Mouse (Mus musculus): Measurements from ENCODE around the gene Hras. TPM values are rescaled to one million over a fixed set of nuclear protein-coding genes. Genes with fewer than 3 reads are reported as not detected.

Gene Hras
- polyA plus RNA-seq, 1 experiment from 2014 or later = 126 TPM

DNA sequence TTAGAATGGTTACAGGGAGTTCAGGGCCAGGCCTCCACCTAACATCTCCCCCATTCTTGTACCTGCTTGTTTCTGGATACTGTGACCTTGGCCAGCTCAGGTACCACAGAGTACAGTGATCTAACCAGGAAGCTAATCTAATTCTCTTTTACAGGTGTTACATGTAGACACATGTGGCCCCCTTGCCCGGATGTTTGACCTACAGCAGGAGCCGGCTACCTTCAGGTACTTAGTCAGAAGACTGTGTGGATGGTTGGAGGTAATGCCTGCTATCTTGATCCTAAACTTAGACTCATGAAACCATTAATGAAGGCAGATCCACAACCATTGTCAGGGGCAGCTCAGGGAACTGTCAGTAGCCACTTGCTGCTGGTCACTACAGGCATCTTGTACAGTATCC is 1.9 kb upstream of the Hras start:
- Histone ChIP-seq H3K4me2 (replicated peaks; ENCODE audit: low read depth, low read length) (no peak overlapping the region), H3K4me1 (ENCODE audit: insufficient read depth, low read depth, low read length) (peaks cover 14% of the 10 kb centered on the region; the same call in 1 of the 2 replicates), H3K9me3 (ENCODE audit: low read length) (no peaks in the 10 kb centered on the region), H3K27ac (ENCODE audit: low read length) (no peak overlapping the region), H3K4me3 (ENCODE audit: low read depth, low read length) (no peak overlapping the region), H3K9ac (replicated peaks; ENCODE audit: low read depth) (no peak overlapping the region), H3K27me3 (replicated peaks; ENCODE audit: insufficient read depth, low read length) (no peaks in the 10 kb centered on the region), H3K36me3 (ENCODE audit: insufficient read depth, low read length) (peaks cover 13% of the 10 kb centered on the region; the same call in 1 of the 2 replicates)
- WGBS = 92% methylated on average over 2 of the region's 2 CpGs
- TF ChIP-seq EP300 (IDR thresholded peaks at IDR 0.05) (no peak), CTCF (IDR thresholded peaks at IDR 0.05) (no peak)
- DNase-seq (ENCODE audit: low spot score) (no peak), ATAC-seq (no peak)

DNA sequence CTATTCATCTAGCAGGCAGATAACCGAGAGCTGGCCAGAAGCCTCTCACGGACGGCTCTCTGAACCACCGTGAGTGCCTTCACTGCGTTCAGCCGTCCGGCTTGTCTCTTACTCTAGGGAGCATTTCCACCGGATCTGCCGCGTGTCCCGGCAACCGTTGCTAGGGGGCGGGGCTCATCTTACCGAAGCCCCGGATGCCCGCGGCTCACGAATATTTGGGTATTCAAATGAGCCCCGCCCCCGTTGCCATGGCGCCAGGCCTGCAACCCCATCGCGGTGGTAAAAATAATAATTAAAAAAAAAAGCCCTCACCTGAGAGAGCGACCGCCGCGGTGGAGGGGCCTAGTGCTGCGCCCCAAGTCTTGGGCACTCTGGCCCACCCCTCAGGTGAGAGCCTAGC is 1.0 kb upstream of the Hras start:
- Histone ChIP-seq H3K9ac (replicated peaks; ENCODE audit: low read depth) (peak overlapping the region; percentile 34; the same call in 1 of the 2 replicates), H3K27ac (ENCODE audit: low read length) (peak overlapping the region; percentile 71; the same call in 1 of the 2 replicates), H3K4me1 (ENCODE audit: insufficient read depth, low read depth, low read length) (peaks cover 14% of the 10 kb centered on the region; the same call in 1 of the 2 replicates), H3K4me2 (replicated peaks; ENCODE audit: low read depth, low read length) (peak overlapping the region; percentile 93), H3K9me3 (ENCODE audit: low read length) (no peaks in the 10 kb centered on the region), H3K36me3 (ENCODE audit: insufficient read depth, low read length) (peaks cover 22% of the 10 kb centered on the region), H3K27me3 (replicated peaks; ENCODE audit: insufficient read depth, low read length) (no peaks in the 10 kb centered on the region), H3K4me3 (ENCODE audit: low read depth, low read length) (peak overlapping the region; percentile 90)
- TF ChIP-seq EP300 (IDR thresholded peaks at IDR 0.05) = no peak
- ATAC-seq (0 out of 2 replicates have a peak, but pooled peaks have one; percentile 8), DNase-seq (ENCODE audit: low spot score) (peak; percentile 83)
- WGBS = under 1% methylated on average over 28 of the region's 28 CpGs

DNA sequence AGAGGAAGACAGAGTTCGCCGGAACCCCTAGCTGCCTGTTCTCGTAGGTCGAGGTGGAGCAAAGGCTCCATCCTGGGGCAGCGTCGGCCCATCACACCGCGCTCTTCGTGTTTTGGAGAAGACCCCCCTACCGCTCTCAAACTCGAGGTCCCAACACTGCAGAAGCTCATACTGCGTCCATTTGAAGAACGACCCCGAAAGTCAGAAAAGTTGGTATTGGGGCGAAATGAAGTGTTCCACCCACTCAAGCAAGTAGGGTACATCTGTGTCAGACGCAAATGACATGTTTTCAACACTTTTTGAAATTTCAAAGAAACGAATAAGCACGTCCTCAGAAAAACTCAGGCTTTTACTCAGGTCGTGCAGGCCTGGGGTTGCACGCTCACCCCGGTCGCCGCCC is 604 bp upstream of the Hras start:
- Histone ChIP-seq H3K9me3 (ENCODE audit: low read length) (no peaks in the 10 kb centered on the region), H3K36me3 (ENCODE audit: insufficient read depth, low read length) (peaks cover 26% of the 10 kb centered on the region), H3K4me2 (replicated peaks; ENCODE audit: low read depth, low read length) (peak overlapping the region; percentile 93), H3K4me3 (ENCODE audit: low read depth, low read length) (peak overlapping the region; percentile 90), H3K4me1 (ENCODE audit: insufficient read depth, low read depth, low read length) (peaks cover 14% of the 10 kb centered on the region; the same call in 1 of the 2 replicates), H3K27ac (ENCODE audit: low read length) (peak overlapping the region; percentile 71; the same call in 1 of the 2 replicates), H3K27me3 (replicated peaks; ENCODE audit: insufficient read depth, low read length) (no peaks in the 10 kb centered on the region), H3K9ac (replicated peaks; ENCODE audit: low read depth) (peak overlapping the region; percentile 34; the same call in 1 of the 2 replicates)
- under 1% methylated on average over 23 of the region's 23 CpGs for WGBS
- no peak for TF ChIP-seq EP300 (IDR thresholded peaks at IDR 0.05)
- TF ChIP-seq CTCF (IDR thresholded peaks at IDR 0.05) = no peak
- ATAC-seq (no peak), DNase-seq (ENCODE audit: low spot score) (no peak)

DNA sequence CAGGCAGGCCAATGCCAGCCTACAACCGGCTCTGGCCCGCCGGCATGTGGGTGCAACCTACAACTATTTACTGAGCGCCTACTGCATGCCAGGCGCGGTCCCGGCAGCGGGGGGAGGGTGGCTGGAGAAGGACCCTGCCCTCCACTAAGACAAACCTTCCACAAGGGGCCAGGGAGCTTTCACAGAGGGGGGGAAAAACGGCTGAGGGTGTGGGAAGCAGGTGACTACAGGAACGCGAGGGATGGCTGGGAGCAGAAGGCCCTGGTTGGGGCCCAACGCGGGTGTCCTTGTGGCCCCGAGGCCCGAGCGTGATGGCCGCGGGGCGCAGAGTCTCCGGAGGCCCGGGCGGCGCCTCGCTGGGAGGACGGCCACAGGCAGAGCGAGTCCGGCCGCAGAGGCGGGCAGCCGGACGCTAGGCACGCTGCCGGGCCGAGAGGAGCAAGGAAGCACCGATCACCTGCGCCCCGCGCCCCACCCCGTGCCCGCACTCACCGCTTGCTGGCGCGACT is 403 bp downstream of the Hras start:
- ATAC-seq (peak; percentile 16), DNase-seq (ENCODE audit: low spot score) (peak; percentile 49)
- Histone ChIP-seq H3K36me3 (ENCODE audit: insufficient read depth, low read length) (peaks cover 29% of the 10 kb centered on the region), H3K4me1 (ENCODE audit: insufficient read depth, low read depth, low read length) (peaks cover 14% of the 10 kb centered on the region; the same call in 1 of the 2 replicates), H3K9ac (replicated peaks; ENCODE audit: low read depth) (peak overlapping the region; percentile 83), H3K4me2 (replicated peaks; ENCODE audit: low read depth, low read length) (peak overlapping the region; percentile 93), H3K27me3 (replicated peaks; ENCODE audit: insufficient read depth, low read length) (no peaks in the 10 kb centered on the region), H3K4me3 (ENCODE audit: low read depth, low read length) (peak overlapping the region; percentile 90), H3K9me3 (ENCODE audit: low read length) (no peaks in the 10 kb centered on the region), H3K27ac (ENCODE audit: low read length) (peak overlapping the region; percentile 90)
- TF ChIP-seq EP300 (IDR thresholded peaks at IDR 0.05) (no peak), CTCF (IDR thresholded peaks at IDR 0.05) (no peak)
- 6% methylated on average over 26 of the region's 43 CpGs for WGBS

DNA sequence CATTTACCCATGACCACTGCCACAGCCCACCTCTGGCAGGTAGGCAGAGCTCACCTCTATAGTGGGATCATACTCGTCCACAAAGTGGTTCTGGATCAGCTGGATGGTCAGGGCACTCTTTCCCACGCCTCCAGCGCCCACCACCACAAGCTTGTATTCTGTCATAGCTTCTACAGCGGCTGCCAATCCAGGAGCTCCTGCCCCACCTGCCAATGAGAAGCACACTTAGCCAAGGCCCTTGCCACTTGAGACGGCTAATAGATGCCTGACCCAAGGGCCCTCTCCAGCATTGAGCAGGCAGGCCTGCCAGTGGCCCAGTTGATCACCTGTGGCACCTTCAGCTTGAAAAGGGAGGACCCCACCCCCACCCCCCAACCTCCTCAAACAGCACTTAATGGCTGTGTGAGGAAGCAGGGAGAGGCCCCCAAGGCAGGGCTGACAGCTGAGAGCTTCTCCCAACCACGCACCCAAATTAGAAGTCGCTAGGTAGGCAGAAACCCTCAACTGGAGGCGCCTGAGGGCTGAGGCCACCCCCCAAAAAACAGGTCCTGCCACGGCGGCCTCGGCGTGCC is 943 bp downstream of the Hras start:
- no peaks in the 10 kb centered on the region for H3K9me3 ChIP-seq (ENCODE audit: low read length)
- peak overlapping the region; percentile 83 for H3K9ac ChIP-seq (replicated peaks; ENCODE audit: low read depth)
- H3K27ac ChIP-seq (ENCODE audit: low read length) = peak overlapping the region; percentile 90
- no peaks in the 10 kb centered on the region for H3K27me3 ChIP-seq (replicated peaks; ENCODE audit: insufficient read depth, low read length)
- peaks cover 14% of the 10 kb centered on the region; the same call in 1 of the 2 replicates for H3K4me1 ChIP-seq (ENCODE audit: insufficient read depth, low read depth, low read length)
- peak overlapping the region; percentile 93 for H3K4me2 ChIP-seq (replicated peaks; ENCODE audit: low read depth, low read length)
- peak overlapping the region; percentile 90 for H3K4me3 ChIP-seq (ENCODE audit: low read depth, low read length)
- ATAC-seq (peak; percentile 19), DNase-seq (ENCODE audit: low spot score) (peak; percentile 86)
- H3K36me3 ChIP-seq (ENCODE audit: insufficient read depth, low read length) = peaks cover 29% of the 10 kb centered on the region
- TF ChIP-seq EP300 (IDR thresholded peaks at IDR 0.05) (no peak), CTCF (IDR thresholded peaks at IDR 0.05) (no peak)
- WGBS = 20% methylated on average over 12 of the region's 12 CpGs

DNA sequence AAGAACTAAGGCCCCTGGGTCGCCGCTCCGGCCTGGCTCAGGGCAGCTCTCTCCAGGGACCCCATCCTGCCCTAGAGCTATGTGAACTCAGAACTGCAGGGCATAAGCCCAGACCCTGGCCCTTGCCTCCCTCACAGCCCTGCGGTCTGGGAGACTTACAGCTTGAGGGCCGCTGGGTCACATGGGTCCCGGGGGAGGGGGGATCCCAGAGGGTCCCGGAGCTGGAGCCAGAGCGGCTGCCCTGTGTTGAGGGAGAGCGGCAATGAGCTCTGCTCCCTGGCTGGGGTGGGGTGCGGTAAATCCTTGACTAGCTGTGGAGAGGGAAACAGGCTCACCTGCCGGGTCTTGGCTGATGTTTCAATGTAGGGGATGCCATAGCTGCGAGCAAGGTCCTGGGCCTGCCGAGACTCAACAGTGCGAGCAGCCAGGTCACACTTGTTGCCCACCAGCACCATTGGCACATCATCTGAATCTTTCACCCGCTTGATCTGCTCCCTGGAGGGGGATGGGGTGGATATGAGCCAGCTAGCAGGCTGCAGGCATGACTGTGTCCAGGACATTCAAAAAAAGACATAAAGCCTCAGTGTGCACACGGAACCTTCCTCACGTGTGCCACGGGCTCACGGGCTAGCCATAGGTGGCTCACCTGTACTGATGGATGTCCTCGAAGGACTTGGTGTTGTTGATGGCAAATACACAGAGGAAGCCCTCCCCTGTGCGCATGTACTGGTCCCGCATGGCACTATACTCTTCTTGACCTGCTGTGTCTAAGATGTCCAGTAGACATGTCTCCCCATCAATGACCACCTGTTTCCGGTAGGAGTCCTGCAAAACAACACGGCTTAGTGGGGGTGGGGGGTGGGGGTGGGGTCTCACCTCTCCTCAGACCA is 1.8 kb downstream of the Hras start:
- no peak for ATAC-seq
- Histone ChIP-seq H3K36me3 (ENCODE audit: insufficient read depth, low read length) (peaks cover 29% of the 10 kb centered on the region), H3K27ac (ENCODE audit: low read length) (no peak overlapping the region), H3K9ac (replicated peaks; ENCODE audit: low read depth) (no peak overlapping the region), H3K4me1 (ENCODE audit: insufficient read depth, low read depth, low read length) (peaks cover 14% of the 10 kb centered on the region; the same call in 1 of the 2 replicates), H3K27me3 (replicated peaks; ENCODE audit: insufficient read depth, low read length) (no peaks in the 10 kb centered on the region), H3K4me2 (replicated peaks; ENCODE audit: low read depth, low read length) (peak overlapping the region; percentile 93), H3K4me3 (ENCODE audit: low read depth, low read length) (no peak overlapping the region), H3K9me3 (ENCODE audit: low read length) (no peaks in the 10 kb centered on the region)
- TF ChIP-seq CTCF (IDR thresholded peaks at IDR 0.05) = no peak
- TF ChIP-seq EP300 (IDR thresholded peaks at IDR 0.05) = no peak
- 86% methylated on average over 24 of the region's 24 CpGs for WGBS
- DNase-seq (ENCODE audit: low spot score) = no peak

Data from lung, postnatal 0 days (tissue).